Mouse (Mus musculus) MEL (cell line): Measurements from ENCODE around the gene Olfr790. TPM values are rescaled to one million over a fixed set of nuclear protein-coding genes. Genes with fewer than 3 reads are reported as not detected.

Source experiments
- polyA plus RNA-seq, 2 experiments: library from polyadenylated mRNA; stranded (reverse) in 1 of 2; unstranded in 1 of 2; fragments of >175 nt in 1 of 2; fragments of >200 nt in 1 of 2; gene quantifications; 2 replicates each; pipeline versions ENCODE4 v1.2.1 to v1.2.4; 2012; ENCODE audit warnings: low replicate concordance in 2 of 2, low read depth in 1 of 2; ENCODE audit not compliant: insufficient read length in 2 of 2, insufficient read depth in 1 of 2, missing spikeins in 1 of 2
- total RNA-seq: library from RNA; depleted of rRNA; stranded (reverse); fragments of 300-350 nt; gene quantifications from 2 replicates; pipeline ENCODE4 v1.2.3, GENCODE M21; 2012; rRNA removed

The Olfr790 gene
- total and polyA plus RNA-seq, 3 experiments, result not detected

Other genes starting within 250 kb of the Olfr790 start
- not detected in 2 replicates for gene Olfr776, start 239.4 kb upstream of the Olfr790 start, total RNA-seq
- not detected for gene Olfr776, start 239.4 kb upstream of the Olfr790 start, polyA plus RNA-seq
- not detected in 2 replicates for gene Olfr777, start 227.0 kb upstream of the Olfr790 start, total RNA-seq
- not detected for gene Olfr777, start 227.0 kb upstream of the Olfr790 start, polyA plus RNA-seq
- not detected in 2 replicates for gene Olfr780, start 180.4 kb upstream of the Olfr790 start, total RNA-seq
- not detected for gene Olfr780, start 180.4 kb upstream of the Olfr790 start, polyA plus RNA-seq
- not detected in 2 replicates for gene Olfr781, start 169.6 kb upstream of the Olfr790 start, total RNA-seq
- gene Olfr781, start 169.6 kb upstream of the Olfr790 start, polyA plus RNA-seq, result not detected
- gene Olfr782, start 149.6 kb upstream of the Olfr790 start, total RNA-seq, result not detected in 2 replicates
- not detected for gene Olfr782, start 149.6 kb upstream of the Olfr790 start, polyA plus RNA-seq
- 0.13 and 0.15 TPM in 2 replicates for gene Olfr784, start 114.4 kb upstream of the Olfr790 start, total RNA-seq
- under 1 TPM in 1 of 2 experiments, not detected in 1; 0.36 TPM for gene Olfr784, start 114.4 kb upstream of the Olfr790 start, polyA plus RNA-seq
- not detected in 2 replicates for gene Olfr785, start 93.1 kb upstream of the Olfr790 start, total RNA-seq
- not detected for gene Olfr785, start 93.1 kb upstream of the Olfr790 start, polyA plus RNA-seq
- gene Olfr786, start 71.2 kb upstream of the Olfr790 start, total RNA-seq, result not detected in 2 replicates
- not detected for gene Olfr786, start 71.2 kb upstream of the Olfr790 start, polyA plus RNA-seq
- not detected in 2 replicates for gene Olfr787, start 36.6 kb upstream of the Olfr790 start, total RNA-seq
- gene Olfr787, start 36.6 kb upstream of the Olfr790 start, polyA plus RNA-seq, result not detected
- not detected in 2 replicates for gene Olfr788, start 27.5 kb upstream of the Olfr790 start, total RNA-seq
- gene Olfr788, start 27.5 kb upstream of the Olfr790 start, polyA plus RNA-seq, result not detected
- not detected in 2 replicates for gene Olfr789, start 13.7 kb upstream of the Olfr790 start, total RNA-seq
- not detected for gene Olfr789, start 13.7 kb upstream of the Olfr790 start, polyA plus RNA-seq
- not detected in 2 replicates for gene Olfr791, start 23.3 kb downstream of the Olfr790 start, total RNA-seq
- gene Olfr791, start 23.3 kb downstream of the Olfr790 start, polyA plus RNA-seq, result not detected
- not detected in 2 replicates for gene Olfr792, start 40.7 kb downstream of the Olfr790 start, total RNA-seq
- gene Olfr792, start 40.7 kb downstream of the Olfr790 start, polyA plus RNA-seq, result not detected
- gene Olfr794, start 69.2 kb downstream of the Olfr790 start, total RNA-seq, result not detected in 2 replicates
- not detected for gene Olfr794, start 69.2 kb downstream of the Olfr790 start, polyA plus RNA-seq
- gene Olfr796, start 114.1 kb downstream of the Olfr790 start, total RNA-seq, result not detected in 2 replicates
- gene Olfr796, start 114.1 kb downstream of the Olfr790 start, polyA plus RNA-seq, result not detected
- gene Olfr798, start 129.4 kb downstream of the Olfr790 start, total RNA-seq, result not detected in 2 replicates
- gene Olfr798, start 129.4 kb downstream of the Olfr790 start, polyA plus RNA-seq, result not detected
- not detected in 2 replicates for gene Olfr799, start 139.0 kb downstream of the Olfr790 start, total RNA-seq
- not detected for gene Olfr799, start 139.0 kb downstream of the Olfr790 start, polyA plus RNA-seq
- not detected in 2 replicates for gene Olfr800, start 159.2 kb downstream of the Olfr790 start, total RNA-seq
- gene Olfr800, start 159.2 kb downstream of the Olfr790 start, polyA plus RNA-seq, result not detected
- gene Olfr801, start 175.4 kb downstream of the Olfr790 start, total RNA-seq, result not detected in 2 replicates
- not detected for gene Olfr801, start 175.4 kb downstream of the Olfr790 start, polyA plus RNA-seq
- gene Olfr802, start 189.7 kb downstream of the Olfr790 start, total RNA-seq, result not detected in 2 replicates
- gene Olfr802, start 189.7 kb downstream of the Olfr790 start, polyA plus RNA-seq, result not detected
- gene Olfr803, start 195.8 kb downstream of the Olfr790 start, total RNA-seq, result not detected in 2 replicates
- gene Olfr803, start 195.8 kb downstream of the Olfr790 start, polyA plus RNA-seq, result under 1 TPM in 1 of 2 experiments, not detected in 1; 0.03 TPM
- gene Olfr804, start 204.7 kb downstream of the Olfr790 start, total RNA-seq, result not detected in 2 replicates
- gene Olfr804, start 204.7 kb downstream of the Olfr790 start, polyA plus RNA-seq, result not detected
- gene Olfr805, start 230.9 kb downstream of the Olfr790 start, total RNA-seq, result not detected in 2 replicates
- not detected for gene Olfr805, start 230.9 kb downstream of the Olfr790 start, polyA plus RNA-seq
- gene Olfr806, start 243.4 kb downstream of the Olfr790 start, total RNA-seq, result not detected in 2 replicates
- gene Olfr806, start 243.4 kb downstream of the Olfr790 start, polyA plus RNA-seq, result not detected